Mouse (Mus musculus): ENCODE data around the gene Kctd12. TPM values are rescaled to one million over a fixed set of nuclear protein-coding genes. Genes with fewer than 3 reads are reported as not detected.

The Kctd12 gene
- not detected for polyA plus RNA-seq (2012; fragmentation: generic; extraction: Trizol)

DNA sequence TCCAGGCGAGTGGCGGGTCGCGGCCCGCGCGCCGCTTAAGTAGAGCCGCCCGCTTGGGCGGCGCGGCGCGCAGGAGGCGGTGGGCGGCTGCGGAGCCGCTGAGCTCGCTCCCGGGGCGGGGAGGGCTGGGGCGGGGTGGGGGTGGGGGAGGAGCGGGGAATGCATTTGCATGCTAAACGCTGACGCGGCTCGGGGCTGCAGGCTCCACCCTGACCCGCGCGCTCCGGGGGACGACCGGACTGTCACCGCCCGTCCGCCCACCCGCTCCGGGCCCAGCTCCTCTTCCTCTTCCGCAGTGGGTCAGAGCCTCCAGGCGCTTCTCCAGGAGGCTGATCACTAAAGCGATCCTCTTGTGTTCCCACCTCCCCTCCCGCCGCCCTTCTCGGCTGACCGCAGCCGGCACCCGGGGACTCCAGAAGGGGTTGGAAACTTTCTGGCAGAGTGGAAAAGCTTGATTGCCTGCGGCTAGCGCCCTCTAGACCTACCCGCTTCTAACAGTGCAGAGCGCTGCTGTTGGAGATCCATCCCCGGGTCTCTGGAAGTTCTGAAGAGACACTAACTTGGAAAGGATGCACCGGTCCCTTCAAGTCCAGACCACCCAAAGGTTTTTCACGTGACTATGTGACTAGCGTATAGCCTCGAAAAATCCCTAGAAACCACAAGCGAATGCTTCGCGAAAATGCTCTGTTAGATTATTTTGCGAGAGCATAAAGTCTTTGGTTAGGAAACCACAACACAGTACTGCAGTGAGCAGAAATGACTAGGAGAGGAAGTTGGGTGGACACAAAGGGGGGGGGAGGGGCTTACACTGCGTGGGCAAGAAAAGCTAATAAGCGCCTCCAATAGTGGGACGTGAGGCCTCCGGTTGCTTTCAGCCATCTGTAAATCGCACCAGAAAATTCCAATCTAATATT, at the start of gene Kctd12:
Gene Kctd12, minus strand, starts transcription at position 11 of the 914 bp plus-strand sequence.
- no peaks in the 10 kb centered on the region for H3K36me3 ChIP-seq (ENCODE audit: control insufficient read depth, insufficient read depth)
- peaks cover 6% of the 10 kb centered on the region for H3K27me3 ChIP-seq (ENCODE audit: control insufficient read depth, insufficient read depth, insufficient read length)
- no peak within 1 kb of the TSS for H3ac ChIP-seq (ENCODE audit: control insufficient read depth, insufficient read length)
- H3K79me2 ChIP-seq (ENCODE audit: control insufficient read depth, insufficient read depth), result no peaks in the 10 kb centered on the region
- H3K4me2 ChIP-seq (ENCODE audit: low read depth), result peak within 1 kb of the TSS; percentile 46
- TF ChIP-seq POLR2AphosphoS2 (IDR thresholded peaks at IDR 0.05; ENCODE audit: insufficient read length, low read depth) (no peak), E2F4 (IDR thresholded peaks at IDR 0.05; ENCODE audit: insufficient read depth) (no peak), POLR2A (IDR thresholded peaks at IDR 0.05; ENCODE audit: insufficient read length, low read depth) (no peak), REST (IDR thresholded peaks at IDR 0.05; ENCODE audit: insufficient read depth, insufficient read length) (no peak), MAX (IDR thresholded peaks at IDR 0.05; ENCODE audit: low read depth) (no peak), TCF3 (IDR thresholded peaks at IDR 0.05; ENCODE audit: insufficient read length, low read depth) (no peak)
- no peak within 1 kb of the TSS for H3K4me3 ChIP-seq

GRCm38 (mm10) chr14:103029203-103029602, 46.8 kb upstream of the Kctd12 start:
- H3K4me2 ChIP-seq (ENCODE audit: low read depth), result no peak overlapping the region
- H3K79me2 ChIP-seq (ENCODE audit: control insufficient read depth, insufficient read depth), result no peaks in the 10 kb centered on the region
- H3K36me3 ChIP-seq (ENCODE audit: control insufficient read depth, insufficient read depth), result no peaks in the 10 kb centered on the region
- no peak for TF ChIP-seq TCF3 (IDR thresholded peaks at IDR 0.05; ENCODE audit: insufficient read length, low read depth)
- no peak for TF ChIP-seq E2F4 (IDR thresholded peaks at IDR 0.05; ENCODE audit: insufficient read depth)
- TF ChIP-seq TCF12 (IDR thresholded peaks at IDR 0.05; ENCODE audit: insufficient read depth, poor library complexity, severe bottlenecking), result no peak
- TF ChIP-seq POLR2A (IDR thresholded peaks at IDR 0.05; ENCODE audit: insufficient read length, low read depth), result no peak
- H3K4me3 ChIP-seq, result no peak overlapping the region
- H3ac ChIP-seq (ENCODE audit: control insufficient read depth, insufficient read length), result no peak overlapping the region
- H3K27me3 ChIP-seq (ENCODE audit: control insufficient read depth, insufficient read depth, insufficient read length), result no peaks in the 10 kb centered on the region

- H3ac ChIP-seq (ENCODE audit: control insufficient read depth, insufficient read length), result no peak overlapping the region
- H3K79me2 ChIP-seq (ENCODE audit: control insufficient read depth, insufficient read depth), result no peaks in the 10 kb centered on the region
- H3K36me3 ChIP-seq (ENCODE audit: control insufficient read depth, insufficient read depth), result no peaks in the 10 kb centered on the region
- no peak overlapping the region for H3K4me3 ChIP-seq
- TF ChIP-seq REST (IDR thresholded peaks at IDR 0.05; ENCODE audit: insufficient read depth, insufficient read length) (no peak), POLR2A (IDR thresholded peaks at IDR 0.05; ENCODE audit: insufficient read length, low read depth) (no peak), MYOD1 (IDR thresholded peaks at IDR 0.05; ENCODE audit: control insufficient read depth in 1 of 3, insufficient read length in 2 of 3, low read depth in 2 of 3) (no peak), MYOG (IDR thresholded peaks at IDR 0.05; ENCODE audit: control insufficient read depth in 1 of 3, insufficient read depth in 1 of 3, insufficient read length in 2 of 3, low read depth in 2 of 3) (no peak), CEBPB (IDR thresholded peaks at IDR 0.05; ENCODE audit: insufficient read depth, poor library complexity, severe bottlenecking) (no peak), E2F4 (IDR thresholded peaks at IDR 0.05; ENCODE audit: insufficient read depth) (no peak), TCF12 (IDR thresholded peaks at IDR 0.05; ENCODE audit: insufficient read depth, poor library complexity, severe bottlenecking) (no peak), MAX (IDR thresholded peaks at IDR 0.05; ENCODE audit: low read depth) (no peak), USF1 (IDR thresholded peaks at IDR 0.05; ENCODE audit: low read depth) (no peak), POLR2AphosphoS2 (IDR thresholded peaks at IDR 0.05; ENCODE audit: insufficient read length, low read depth) (no peak), TCF3 (IDR thresholded peaks at IDR 0.05; ENCODE audit: insufficient read length, low read depth) (no peak), SRF (IDR thresholded peaks at IDR 0.05; ENCODE audit: control insufficient read depth, insufficient read length, low read depth) (no peak)
- no peak overlapping the region for H3K4me2 ChIP-seq (ENCODE audit: low read depth)
- no peaks in the 10 kb centered on the region for H3K27me3 ChIP-seq (ENCODE audit: control insufficient read depth, insufficient read depth, insufficient read length)
These were observed 37.6 kb upstream of the Kctd12 start for GRCm38 (mm10) chr14:103020046-103020445.

GRCm38 (mm10) chr14:103017009-103017408, 34.6 kb upstream of the Kctd12 start:
- no peak overlapping the region for H3K4me2 ChIP-seq (ENCODE audit: low read depth)
- no peaks in the 10 kb centered on the region for H3K27me3 ChIP-seq (ENCODE audit: control insufficient read depth, insufficient read depth, insufficient read length)
- H3K36me3 ChIP-seq (ENCODE audit: control insufficient read depth, insufficient read depth), result no peaks in the 10 kb centered on the region
- H3ac ChIP-seq (ENCODE audit: control insufficient read depth, insufficient read length), result no peak overlapping the region
- no peak for TF ChIP-seq TCF12 (IDR thresholded peaks at IDR 0.05; ENCODE audit: insufficient read depth, poor library complexity, severe bottlenecking)
- TF ChIP-seq MYOD1 (IDR thresholded peaks at IDR 0.05; ENCODE audit: control insufficient read depth in 1 of 3, insufficient read length in 2 of 3, low read depth in 2 of 3), result no peak
- TF ChIP-seq TCF3 (IDR thresholded peaks at IDR 0.05; ENCODE audit: insufficient read length, low read depth), result no peak
- no peak for TF ChIP-seq USF1 (IDR thresholded peaks at IDR 0.05; ENCODE audit: low read depth)
- TF ChIP-seq REST (IDR thresholded peaks at IDR 0.05; ENCODE audit: insufficient read depth, insufficient read length), result no peak
- TF ChIP-seq POLR2AphosphoS2 (IDR thresholded peaks at IDR 0.05; ENCODE audit: insufficient read length, low read depth), result no peak
- no peak for TF ChIP-seq E2F4 (IDR thresholded peaks at IDR 0.05; ENCODE audit: insufficient read depth)
- TF ChIP-seq MAX (IDR thresholded peaks at IDR 0.05; ENCODE audit: low read depth), result no peak
- TF ChIP-seq CEBPB (IDR thresholded peaks at IDR 0.05; ENCODE audit: insufficient read depth, poor library complexity, severe bottlenecking), result no peak
- no peak for TF ChIP-seq SRF (IDR thresholded peaks at IDR 0.05; ENCODE audit: control insufficient read depth, insufficient read length, low read depth)
- no peak for TF ChIP-seq POLR2A (IDR thresholded peaks at IDR 0.05; ENCODE audit: insufficient read length, low read depth)
- TF ChIP-seq MYOG (IDR thresholded peaks at IDR 0.05; ENCODE audit: control insufficient read depth in 1 of 3, insufficient read depth in 1 of 3, insufficient read length in 2 of 3, low read depth in 2 of 3), result no peak
- H3K79me2 ChIP-seq (ENCODE audit: control insufficient read depth, insufficient read depth), result no peaks in the 10 kb centered on the region
- H3K4me3 ChIP-seq, result no peak overlapping the region
